Mouse (Mus musculus) ovary, postnatal 14 days (tissue): Measurements from ENCODE around the gene Polr2a.

ENCODE experiments used
- DNase-seq: peaks from one replicate; pipeline ENCODE4 v3.0.0; 2022; ENCODE audit warnings: low spot score

The Polr2a gene

GRCm38 (mm10) chr11:69781828-69782227, 23.4 kb upstream of the Polr2a start:
- no peak for DNase-seq

DNA sequence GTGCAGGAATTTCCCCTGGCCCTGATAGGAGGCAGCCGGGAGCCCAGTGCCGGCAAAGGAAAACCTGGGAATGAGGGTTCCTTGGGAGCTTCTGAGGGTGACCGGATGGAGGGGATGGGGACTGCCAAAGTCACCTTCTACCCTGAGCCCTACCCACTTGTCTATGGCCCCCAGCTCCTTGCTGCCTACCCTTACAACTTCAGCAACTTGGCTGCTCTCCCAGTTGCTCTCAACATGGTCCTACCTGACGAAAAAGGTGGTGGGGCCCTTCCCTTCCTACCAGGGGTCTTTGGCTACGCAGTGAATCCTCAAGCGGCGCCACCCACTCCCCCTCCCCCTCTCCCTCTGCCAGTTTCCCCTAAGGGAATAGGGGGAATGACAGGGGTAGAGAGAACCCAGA, 20.5 kb upstream of the Polr2a start:
- DNase-seq = no peak

- no peak for DNase-seq
These were observed 20.0 kb upstream of the Polr2a start for GRCm38 (mm10) chr11:69778258-69778982.

GRCm38 (mm10) chr11:69777504-69778257, 19.2 kb upstream of the Polr2a start:
- no peak for DNase-seq

DNA sequence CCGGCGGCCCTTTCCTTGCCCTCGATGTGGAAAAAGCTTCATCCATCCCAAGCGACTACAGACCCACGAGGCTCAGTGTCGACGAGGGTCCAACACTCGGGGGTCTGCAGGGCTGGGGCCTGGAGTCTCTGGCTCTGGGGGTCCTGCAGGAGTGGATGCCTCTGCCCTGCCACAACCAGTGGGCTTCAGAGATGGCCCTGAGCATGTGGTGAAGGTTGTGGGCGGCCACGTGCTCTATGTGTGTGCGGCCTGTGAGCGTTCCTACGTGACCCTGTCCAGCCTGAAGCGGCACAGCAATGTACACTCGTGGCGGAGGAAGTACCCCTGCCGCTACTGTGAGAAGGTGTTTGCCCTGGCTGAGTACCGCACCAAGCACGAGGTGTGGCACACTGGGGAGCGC, 18.1 kb upstream of the Polr2a start:
- DNase-seq = no peak

DNA sequence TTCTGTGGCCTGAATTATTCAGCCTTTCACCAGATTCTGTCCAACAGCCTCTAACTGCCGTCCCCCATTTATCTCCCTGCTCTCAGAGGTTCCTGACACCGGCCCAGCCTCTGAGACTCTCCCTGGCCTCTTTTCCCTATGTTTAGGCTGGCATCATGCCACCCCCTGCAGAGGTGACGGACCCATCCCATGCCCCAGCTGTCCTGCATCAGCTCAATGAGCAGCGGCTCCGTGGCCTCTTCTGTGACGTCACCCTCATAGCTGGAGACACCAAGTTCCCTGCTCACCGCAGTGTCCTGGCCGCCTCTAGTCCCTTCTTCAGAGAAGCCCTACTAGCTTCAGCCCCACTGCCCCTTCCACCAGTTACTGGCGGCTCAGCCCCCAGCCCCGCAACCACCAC, 17.3 kb upstream of the Polr2a start:
- DNase-seq = no peak

DNA sequence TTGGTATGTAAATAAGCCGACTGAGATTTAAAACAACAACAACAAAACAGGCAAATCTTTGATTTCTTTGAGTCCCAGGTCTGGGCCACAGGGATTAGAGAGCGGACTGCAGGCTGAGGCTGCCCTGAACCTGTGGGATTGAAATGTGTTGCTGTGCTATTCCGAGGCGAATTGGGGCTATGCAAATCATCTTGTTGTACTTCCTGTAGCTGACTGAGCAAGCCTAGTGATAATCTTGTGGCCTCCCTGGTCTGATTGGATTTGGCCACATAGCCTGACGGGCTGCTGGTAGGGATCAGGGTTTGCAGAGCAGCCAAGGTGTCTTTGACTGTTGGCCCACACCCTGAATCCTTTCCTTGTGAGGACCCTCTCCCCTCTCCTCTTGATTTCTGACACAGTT, 16.5 kb upstream of the Polr2a start:
- DNase-seq = no peak

- no peak for DNase-seq
These were observed 9.1 kb upstream of the Polr2a start for GRCm38 (mm10) chr11:69767625-69767909.

GRCm38 (mm10) chr11:69766872-69767624, 8.6 kb upstream of the Polr2a start:
- DNase-seq = no peak

DNA sequence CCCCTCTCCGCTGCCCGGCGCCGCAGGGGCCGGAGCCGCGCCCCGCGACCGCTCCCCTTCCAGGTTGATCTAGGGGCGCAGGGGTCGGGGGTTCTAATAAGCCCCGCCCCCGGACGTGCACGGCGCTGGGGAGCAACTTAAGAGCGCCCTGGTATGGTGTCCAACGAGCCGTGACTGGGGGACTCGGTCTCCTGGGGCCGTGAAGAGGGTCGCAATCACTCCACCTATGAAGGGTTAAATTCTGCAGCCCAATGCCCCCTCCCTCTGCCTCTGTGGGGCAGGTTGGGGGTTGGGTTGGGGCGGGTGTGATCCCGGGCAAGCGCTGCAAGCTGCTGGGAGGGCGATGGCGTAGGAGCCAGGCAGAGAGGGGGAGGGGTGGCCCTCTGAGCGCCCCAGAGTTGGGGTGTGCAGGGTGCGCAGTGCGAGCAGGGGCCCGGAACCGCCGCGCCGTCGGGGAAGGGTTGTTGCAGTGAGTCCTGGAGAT, 7.7 kb upstream of the Polr2a start:
- peak; percentile 55 for DNase-seq

GRCm38 (mm10) chr11:69765221-69766125, 7.0 kb upstream of the Polr2a start, which contains the start of gene Zbtb4:
Gene Zbtb4, plus strand, starts transcription at chr11:69765912.
- peak; percentile 34 for DNase-seq

- DNase-seq = no peak
These were observed 5.1 kb upstream of the Polr2a start for GRCm38 (mm10) chr11:69763551-69763950.

GRCm38 (mm10) chr11:69761868-69762267, 3.4 kb upstream of the Polr2a start, which contains the start of gene Slc35g3:
Gene Slc35g3, minus strand, starts transcription at chr11:69761968.
- DNase-seq = no peak

GRCm38 (mm10) chr11:69760901-69761200, 2.4 kb upstream of the Polr2a start:
- DNase-seq = no peak

DNA sequence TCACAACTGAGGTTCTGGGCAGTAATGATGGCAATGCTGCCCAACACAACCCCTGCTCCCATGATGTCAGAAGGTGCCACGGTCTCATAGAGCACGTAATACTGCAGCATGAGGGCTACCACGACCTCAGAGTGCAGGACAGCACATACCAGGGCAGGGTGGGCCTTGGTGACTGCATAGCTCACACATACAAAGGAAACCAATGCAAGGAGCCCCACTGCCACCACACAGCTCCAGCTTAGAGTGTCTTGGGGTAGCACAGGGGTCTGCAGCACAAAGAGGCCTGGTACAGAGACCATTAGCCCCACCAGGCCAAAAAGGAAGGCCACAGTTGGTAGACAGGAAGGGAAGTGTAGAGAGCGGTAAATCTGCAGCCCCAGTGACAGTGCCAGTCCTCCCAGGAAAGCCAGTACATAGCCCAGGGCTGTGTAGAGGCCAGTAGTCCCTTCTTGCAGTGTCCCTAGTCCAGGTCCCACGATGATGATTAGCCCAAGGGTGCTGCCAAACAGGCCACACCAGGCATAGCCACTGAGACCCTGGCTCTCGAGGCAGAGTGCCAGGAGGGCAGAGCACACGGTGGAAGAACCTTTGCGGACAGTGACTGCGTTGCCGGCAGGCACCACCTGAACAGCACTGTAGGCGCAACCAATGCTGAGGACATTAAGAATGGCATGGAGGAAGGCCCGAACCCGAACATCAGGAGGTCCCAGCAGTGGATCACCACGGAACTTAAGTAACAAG, 1.9 kb upstream of the Polr2a start:
- DNase-seq = no peak

GRCm38 (mm10) chr11:69758971-69759721, 709 bp upstream of the Polr2a start:
- DNase-seq = peak; percentile 63

- DNase-seq = peak; percentile 97
These were observed 364 bp downstream of the Polr2a start for GRCm38 (mm10) chr11:69758090-69758456.

- DNase-seq = no peak
These were observed 941 bp downstream of the Polr2a start for GRCm38 (mm10) chr11:69757303-69758089.

GRCm38 (mm10) chr11:69754701-69755100, 3.7 kb downstream of the Polr2a start:
- no peak for DNase-seq

GRCm38 (mm10) chr11:69754233-69754632, 4.2 kb downstream of the Polr2a start:
- DNase-seq = no peak
